Mouse (Mus musculus): Measurements from ENCODE around the gene Gm20521. TPM values are rescaled to one million over a fixed set of nuclear protein-coding genes. Genes with fewer than 3 reads are reported as not detected.
"Not testable (repeated sequence)": the region's sequence is repeated elsewhere in the genome, so short reads cannot be mapped to it uniquely, and the experiment has no call there.

Gm20521 gene
- polyA plus RNA-seq, 1 experiment = 2.2 TPM

- TF ChIP-seq POLR2A (IDR thresholded peaks at IDR 0.05; ENCODE audit: control insufficient read depth, low read depth, low read length) (no peak), CTCF (IDR thresholded peaks at IDR 0.05; ENCODE audit: control insufficient read depth, insufficient read depth, insufficient replicate concordance, low read depth, low read length) (no peak)
- Histone ChIP-seq H3K4me3 (ENCODE audit: control insufficient read depth, low read depth, low read length) (no peak overlapping the region), H3K36me3 (ENCODE audit: control insufficient read depth, insufficient read depth, low read length) (no peaks in the 10 kb centered on the region), H3K27me3 (ENCODE audit: control insufficient read depth, insufficient read depth, low read length) (no peaks in the 10 kb centered on the region), H3K4me1 (ENCODE audit: control insufficient read depth, insufficient read depth, low read length) (peaks cover 1% of the 10 kb centered on the region; the same call in 1 of the 2 replicates), H3K27ac (ENCODE audit: control insufficient read depth, insufficient read depth, low read depth, low read length) (no peak overlapping the region)
Measured at GRCm38 (mm10) chr14:54944939-54945338, 61.7 kb downstream of the Gm20521 start.

DNA sequence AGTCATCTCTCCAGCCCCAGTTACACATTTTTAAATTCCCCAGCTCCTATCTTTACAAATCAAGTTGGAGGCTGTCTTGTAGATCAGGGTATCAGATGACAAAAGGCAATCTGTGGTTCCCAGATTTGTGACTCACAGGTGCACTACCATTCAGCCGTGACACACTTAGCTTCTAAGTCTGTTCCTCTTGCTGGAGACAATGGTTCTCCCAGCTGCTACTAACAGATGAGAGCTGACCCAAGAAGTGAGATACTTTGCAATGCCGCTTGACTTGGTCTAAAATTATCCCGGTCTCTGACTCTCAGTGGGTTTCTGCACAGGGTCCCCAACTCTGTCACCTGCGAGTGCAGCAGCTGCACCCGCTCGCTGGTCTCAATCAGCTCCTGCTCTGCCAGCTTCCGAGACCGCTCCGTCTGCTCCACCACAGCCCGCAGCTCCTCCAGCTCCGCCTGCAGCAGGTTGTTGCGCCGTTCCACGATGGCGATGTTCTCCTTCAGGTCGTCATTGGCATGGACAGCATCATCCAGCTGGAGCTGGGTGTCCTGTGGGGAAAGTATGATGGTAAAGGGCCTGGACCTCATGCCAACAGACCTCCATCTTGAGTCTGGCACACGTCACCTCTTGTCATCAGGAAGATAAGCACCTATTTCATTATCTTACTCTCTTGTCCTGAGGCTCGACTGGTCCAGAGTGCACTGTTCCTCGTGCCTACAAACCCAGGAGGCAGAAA is 62.9 kb downstream of the Gm20521 start:
- no peak for TF ChIP-seq CTCF (IDR thresholded peaks at IDR 0.05; ENCODE audit: control insufficient read depth, insufficient read depth, insufficient replicate concordance, low read depth, low read length)
- TF ChIP-seq POLR2A (IDR thresholded peaks at IDR 0.05; ENCODE audit: control insufficient read depth, low read depth, low read length) = no peak
- Histone ChIP-seq H3K27me3 (ENCODE audit: control insufficient read depth, insufficient read depth, low read length) (no peaks in the 10 kb centered on the region), H3K27ac (ENCODE audit: control insufficient read depth, insufficient read depth, low read depth, low read length) (no peak overlapping the region), H3K36me3 (ENCODE audit: control insufficient read depth, insufficient read depth, low read length) (no peaks in the 10 kb centered on the region), H3K4me1 (ENCODE audit: control insufficient read depth, insufficient read depth, low read length) (peaks cover 6% of the 10 kb centered on the region; the same call in 1 of the 2 replicates), H3K4me3 (ENCODE audit: control insufficient read depth, low read depth, low read length) (no peak overlapping the region)

DNA sequence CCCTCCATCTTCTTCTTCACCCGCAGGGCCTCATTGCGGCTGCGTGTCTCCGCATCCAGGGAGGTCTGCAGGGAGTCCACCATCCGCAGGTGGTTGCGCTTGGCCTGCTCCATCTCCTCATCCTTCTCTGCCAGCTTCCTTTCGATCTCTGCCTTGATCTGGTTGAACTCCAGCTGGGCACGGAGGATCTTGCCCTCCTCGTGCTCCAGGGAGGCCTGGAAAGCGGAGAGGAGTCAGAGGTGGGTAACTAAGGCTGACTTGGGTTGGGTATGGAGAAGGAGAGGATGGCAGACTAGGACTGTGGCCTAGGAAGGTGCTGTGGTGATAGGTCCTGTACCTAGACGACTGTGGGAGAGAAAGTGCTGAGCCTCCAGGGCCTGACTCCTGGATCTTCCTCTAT is 63.8 kb downstream of the Gm20521 start:
- H3K27ac ChIP-seq (ENCODE audit: control insufficient read depth, insufficient read depth, low read depth, low read length); H3K36me3 ChIP-seq (ENCODE audit: control insufficient read depth, insufficient read depth, low read length); H3K4me3 ChIP-seq (ENCODE audit: control insufficient read depth, low read depth, low read length); H3K27me3 ChIP-seq (ENCODE audit: control insufficient read depth, insufficient read depth, low read length); H3K4me1 ChIP-seq (ENCODE audit: control insufficient read depth, insufficient read depth, low read length): not testable (repeated sequence)

Other genes starting within 250 kb of the Gm20521 start
- not detected in 2 replicates for gene Gm17606, start 242.5 kb upstream of the Gm20521 start, polyA plus RNA-seq (2012; rRNA removed)
- gene Cdh24, start 242.1 kb upstream of the Gm20521 start, polyA plus RNA-seq (2012; rRNA removed) = 9.9 and 10.2 TPM in 2 replicates
- 38.6 and 47.0 TPM in 2 replicates for gene 1700123O20Rik, start 197.2 kb upstream of the Gm20521 start, polyA plus RNA-seq (2012; rRNA removed)
- 117 and 121 TPM in 2 replicates for gene Acin1, start 196.5 kb upstream of the Gm20521 start, polyA plus RNA-seq (2012; rRNA removed)
- 0.22 and 0.32 TPM in 2 replicates for gene Gm29776, start 184.6 kb upstream of the Gm20521 start, polyA plus RNA-seq (2012; rRNA removed)
- 0.22 and 0.32 TPM in 2 replicates for gene Cebpe, start 171.3 kb upstream of the Gm20521 start, polyA plus RNA-seq (2012; rRNA removed)
- 18.8 and 27.5 TPM in 2 replicates for gene Slc7a8, start 101.5 kb upstream of the Gm20521 start, polyA plus RNA-seq (2012; rRNA removed)
- 9.1 and 9.5 TPM in 2 replicates for gene Rnf212b, start 69.3 kb upstream of the Gm20521 start, polyA plus RNA-seq (2012; rRNA removed)
- gene Homez, start 12.5 kb upstream of the Gm20521 start, polyA plus RNA-seq (2012; rRNA removed) = 94.0 and 97.4 TPM in 2 replicates
- gene Ppp1r3e, start 5.9 kb upstream of the Gm20521 start, polyA plus RNA-seq (2012; rRNA removed) = 5.4 TPM in 2 replicates
- 29.4 and 31.2 TPM in 2 replicates for gene Bcl2l2, start 64 bp upstream of the Gm20521 start, polyA plus RNA-seq (2012; rRNA removed)
- gene Pabpn1, start 9.1 kb downstream of the Gm20521 start, polyA plus RNA-seq (2012; rRNA removed) = 341 and 429 TPM in 2 replicates
- 27.3 and 27.8 TPM in 2 replicates for gene Slc22a17, start 29.7 kb downstream of the Gm20521 start, polyA plus RNA-seq (2012; rRNA removed)
- gene Efs, start 42.7 kb downstream of the Gm20521 start, polyA plus RNA-seq (2012; rRNA removed) = 1.6 and 1.7 TPM in 2 replicates
- gene Il25, start 49.3 kb downstream of the Gm20521 start, polyA plus RNA-seq (2012; rRNA removed) = not detected in 2 replicates
- not detected in 2 replicates for gene Cmtm5, start 52.8 kb downstream of the Gm20521 start, polyA plus RNA-seq (2012; rRNA removed)
- 0.40 and 1.4 TPM in 2 replicates for gene Myh6, start 83.5 kb downstream of the Gm20521 start, polyA plus RNA-seq (2012; rRNA removed)
- not detected in 2 replicates for gene Gm17428, start 93.5 kb downstream of the Gm20521 start, polyA plus RNA-seq (2012; rRNA removed)
- 0.75 and 1.9 TPM in 2 replicates for gene Myh7, start 111.2 kb downstream of the Gm20521 start, polyA plus RNA-seq (2012; rRNA removed)
- gene Ngdn, start 132.0 kb downstream of the Gm20521 start, polyA plus RNA-seq (2012; rRNA removed) = 10.6 and 13.1 TPM in 2 replicates
- 3.8 and 4.4 TPM in 2 replicates for gene Zfhx2, start 208.9 kb downstream of the Gm20521 start, polyA plus RNA-seq (2012; rRNA removed)
- 4.6 and 4.9 TPM in 2 replicates for gene Thtpa, start 211.3 kb downstream of the Gm20521 start, polyA plus RNA-seq (2012; rRNA removed)
- gene Ap1g2, start 223.2 kb downstream of the Gm20521 start, polyA plus RNA-seq (2012; rRNA removed) = 3.0 and 4.0 TPM in 2 replicates
- 6.6 and 7.4 TPM in 2 replicates for gene Jph4, start 233.5 kb downstream of the Gm20521 start, polyA plus RNA-seq (2012; rRNA removed)

All from testis, adult 2 months (tissue).